Mouse (Mus musculus) megakaryocyte, embryonic 14.5 days (primary cell): Measurements from ENCODE around the gene Cd300e.

Experiments used
- FLI1 ChIP-seq: IDR thresholded peaks from 2 replicates; pipeline ENCODE4 v1.6.1; 2012; ENCODE audit warnings: low read length, inconsistent platforms, mixed read lengths
- GATA1 ChIP-seq: IDR thresholded peaks from 3 replicates; pipeline ENCODE4 v1.6.1; 2012; ENCODE audit warnings: mixed read lengths, low read length, inconsistent platforms, borderline replicate concordance

- no peak for TF ChIP-seq GATA1
- TF ChIP-seq FLI1: no peak
Measured at GRCm38 (mm10) chr11:115091362-115091901, 29.5 kb upstream of the Cd300e start, which contains the start of gene Rab37.
